39 mouse cellular contexts compared by ENCODE assay signal in genomic region chr11:5595381-5595791, GRCm38 (mm10). TPM values are rescaled to one million over a fixed set of nuclear protein-coding genes. Genes with fewer than 3 reads are reported as not detected.
DNase-seq lines count a peak whose midpoint lies in the region; ATAC-seq and TF ChIP-seq lines count a peak whose summit lies in the region.
"Had no signal": no experiment of that assay in that cellular context is flagged by ENCODE, and none has a peak within 500 bp of the region (broad histone marks: within the 10 kb centered on the region; RNA-seq: fewer than 3 reads in every experiment).

No protein-coding gene starts in this region.

- peaks cover 42% of the 10 kb centered on the region for H3K4me1 ChIP-seq in G1E (ENCODE audit: insufficient read depth, low read depth, low read length)
- peaks cover 41% of the 10 kb centered on the region for H3K4me1 ChIP-seq in liver, embryonic 12.5 days
- H3K4me1 ChIP-seq in liver, postnatal 0 days (ENCODE audit: insufficient read depth) = peaks cover 14% of the 10 kb centered on the region
- H3K4me1 ChIP-seq in forebrain, embryonic 12.5 days = no peaks in the 10 kb centered on the region
- H3K4me1 ChIP-seq: heart, embryonic 10.5 days; kidney, embryonic 15.5 days; midbrain, embryonic 10.5 days; midbrain, embryonic 15.5 days; neural tube, embryonic 15.5 days had no signal

- 17% methylated on average over 4 of the region's 4 CpGs for WGBS in liver, embryonic 12.5 days (ENCODE audit: insufficient replicate concordance)
- WGBS in liver, postnatal 0 days (ENCODE audit: insufficient replicate concordance) = 46% methylated on average over 4 of the region's 4 CpGs
- WGBS in forebrain, embryonic 12.5 days = 92% methylated on average over 4 of the region's 4 CpGs

- peak; percentile 98 for TF ChIP-seq EP300 in liver, postnatal 0 days (IDR thresholded peaks at IDR 0.05; ENCODE audit: low read depth)

- no peak for TF ChIP-seq CTCF in G1E (IDR thresholded peaks at IDR 0.05; ENCODE audit: low read depth, low read length)
- no peak for TF ChIP-seq CTCF in liver, postnatal 0 days (IDR thresholded peaks at IDR 0.05; ENCODE audit: low read depth)

- peak overlapping the region; percentile 38; the same call in 1 of the 2 replicates for H3K4me3 ChIP-seq in G1E (ENCODE audit: low read depth, low read length)
- H3K4me3 ChIP-seq in liver, embryonic 12.5 days = peak overlapping the region; percentile 19; the same call in 1 of the 2 replicates
- H3K4me3 ChIP-seq in liver, postnatal 0 days (ENCODE audit: low read depth, low read length) = no peak overlapping the region
- H3K4me3 ChIP-seq in forebrain, embryonic 12.5 days (replicated peaks) = no peak overlapping the region
- H3K4me3 ChIP-seq: heart, embryonic 10.5 days; heart, embryonic 15.5 days; kidney, embryonic 15.5 days; layer of hippocampus, adult 2 months; limb, embryonic 13.5 days; midbrain, embryonic 10.5 days; midbrain, embryonic 15.5 days; neural tube, embryonic 15.5 days had no signal

- ATAC-seq in G1E (ENCODE audit: extremely low read depth, insufficient number of reproducible peaks, low FRiP score, poor library complexity, severe bottlenecking) = peak; percentile 87
- peak; percentile 94 for ATAC-seq in liver, embryonic 12.5 days
- ATAC-seq in liver, postnatal 0 days = peak; percentile 92
- no peak for ATAC-seq in forebrain, embryonic 12.5 days (ENCODE audit: low FRiP score)
- ATAC-seq: forebrain, embryonic 14.5 days; hindbrain, embryonic 16.5 days; midbrain, embryonic 15.5 days; Patski had no signal

- H3K27ac ChIP-seq in liver, embryonic 12.5 days = peak overlapping the region; percentile 77
- peak overlapping the region; percentile 37; the same call in 1 of the 2 replicates for H3K27ac ChIP-seq in liver, postnatal 0 days (ENCODE audit: low read depth)
- no peak overlapping the region for H3K27ac ChIP-seq in forebrain, embryonic 12.5 days
- H3K27ac ChIP-seq: heart, embryonic 10.5 days; heart, embryonic 15.5 days; kidney, embryonic 15.5 days; layer of hippocampus, adult 2 months; limb, embryonic 13.5 days; macrophage; midbrain, embryonic 10.5 days; midbrain, embryonic 15.5 days; neural tube, embryonic 15.5 days had no signal

- DNase-seq in G1E (ENCODE audit: low spot score) = peak; percentile 38
- DNase-seq in c-Kit-positive CD71-positive TER-119-negative erythroid progenitor cells, embryonic 14.5 days (ENCODE audit: low read depth) = peak; percentile 43
- DNase-seq in liver, postnatal 0 days = no peak
- no peak for DNase-seq in gastrocnemius, postnatal 14 days
- no peak for DNase-seq in testis, postnatal 10 days (ENCODE audit: low spot score)
- DNase-seq: adrenal gland, postnatal 10 days; B cell, adult 2 months; cerebellum, adult 11-12 months; cerebellum, postnatal 10 days; gastrocnemius, postnatal 36 days; kidney, adult 18-20 months; kidney, postnatal 25 days; lung, adult 2 months; lung, postnatal 10 days; thymus, adult 18-20 months; thymus, postnatal 36 days had no signal

- H3K4me2 ChIP-seq in liver, embryonic 12.5 days = peak overlapping the region; percentile 40
- peak overlapping the region; percentile 36; the same call in 1 of the 2 replicates for H3K4me2 ChIP-seq in liver, postnatal 0 days (ENCODE audit: low read depth, low read length)
- no peak overlapping the region for H3K4me2 ChIP-seq in forebrain, embryonic 12.5 days
- H3K4me2 ChIP-seq: heart, embryonic 15.5 days; kidney, embryonic 15.5 days; limb, embryonic 13.5 days; midbrain, embryonic 15.5 days; neural tube, embryonic 15.5 days had no signal

- no peaks in the 10 kb centered on the region for H3K27me3 ChIP-seq in G1E (ENCODE audit: insufficient read depth, low read length)
- no peaks in the 10 kb centered on the region for H3K27me3 ChIP-seq in liver, embryonic 12.5 days (replicated peaks)
- H3K27me3 ChIP-seq in liver, postnatal 0 days (ENCODE audit: insufficient read depth, low read length) = no peaks in the 10 kb centered on the region
- H3K27me3 ChIP-seq in forebrain, embryonic 12.5 days = no peaks in the 10 kb centered on the region
- H3K27me3 ChIP-seq: heart, embryonic 15.5 days; kidney, embryonic 15.5 days; limb, embryonic 13.5 days; midbrain, embryonic 15.5 days; neural tube, embryonic 15.5 days had no signal

- H3K36me3 ChIP-seq in G1E (replicated peaks) = no peaks in the 10 kb centered on the region
- H3K36me3 ChIP-seq in liver, embryonic 12.5 days = no peaks in the 10 kb centered on the region
- no peaks in the 10 kb centered on the region for H3K36me3 ChIP-seq in liver, postnatal 0 days (replicated peaks; ENCODE audit: insufficient read depth, low read length)
- no peaks in the 10 kb centered on the region for H3K36me3 ChIP-seq in forebrain, embryonic 12.5 days (replicated peaks)
- H3K36me3 ChIP-seq: heart, embryonic 10.5 days; heart, embryonic 15.5 days; kidney, embryonic 15.5 days; limb, embryonic 13.5 days; midbrain, embryonic 10.5 days; midbrain, embryonic 15.5 days; neural tube, embryonic 15.5 days had no signal

- H3K9me3 ChIP-seq in G1E (replicated peaks) = no peaks in the 10 kb centered on the region
- H3K9me3 ChIP-seq in liver, embryonic 12.5 days (replicated peaks) = no peaks in the 10 kb centered on the region
- H3K9me3 ChIP-seq in liver, postnatal 0 days (ENCODE audit: low read length) = no peaks in the 10 kb centered on the region
- H3K9me3 ChIP-seq in forebrain, embryonic 12.5 days = no peaks in the 10 kb centered on the region
- H3K9me3 ChIP-seq: heart, embryonic 10.5 days; heart, embryonic 15.5 days; kidney, embryonic 15.5 days; limb, embryonic 13.5 days; midbrain, embryonic 10.5 days; midbrain, embryonic 15.5 days; neural tube, embryonic 15.5 days had no signal

- H3K9ac ChIP-seq in liver, embryonic 12.5 days = no peak overlapping the region
- no peak overlapping the region for H3K9ac ChIP-seq in liver, postnatal 0 days (replicated peaks)
- H3K9ac ChIP-seq in forebrain, embryonic 12.5 days = no peak overlapping the region
- H3K9ac ChIP-seq: heart, embryonic 15.5 days; kidney, embryonic 15.5 days; limb, embryonic 13.5 days; midbrain, embryonic 15.5 days; neural tube, embryonic 15.5 days had no signal

- intact Hi-C loops in gastrocnemius, postnatal 14 days (cut with DNase I; ENCODE audit: low total_unique reads) = no loop called here

RNA-seq across cellular contexts. Expression of gene Ankrd36, which starts 25.9 kb away (rescaled TPM):
- total RNA-seq in G1E (2014; fragmentation: Nextera tagmentation) (1.5 and 6.1 TPM in 2 replicates), G1E (2017) (1.5 and 2.9 TPM in 2 replicates)
- polyA plus RNA-seq in G1E (2012) = 0.39 and 0.40 TPM in 2 replicates
- polyA plus RNA-seq in liver, embryonic 12.5 days (2016; fragmentation: Nextera tagmentation; extraction: Ambion mirVana) = 0.67 and 0.80 TPM in 2 replicates
- polyA plus RNA-seq in liver, postnatal 0 days (2015; fragmentation: Nextera tagmentation; extraction: Ambion mirVana) = 1.5 and 1.9 TPM in 2 replicates
- total RNA-seq in gastrocnemius, postnatal 14 days (2021) = not detected
- 0.33 TPM in 1 of 2 replicates, not detected in the other for polyA plus RNA-seq in forebrain, embryonic 12.5 days (2016; fragmentation: Nextera tagmentation; extraction: Ambion mirVana)
- total RNA-seq: adrenal gland, postnatal 10 days; gastrocnemius, postnatal 36 days; heart, postnatal 25 days; layer of hippocampus, adult 2 months; layer of hippocampus, postnatal 14 days; left cerebral cortex, adult 8-10 months; left cerebral cortex, postnatal 36 days had no signal
- polyA plus RNA-seq: cortical plate, adult 2 months; embryonic facial prominence, embryonic 14.5 days; forebrain, embryonic 14.5 days; heart, embryonic 15.5 days; hindbrain, embryonic 11.5 days; hindbrain, embryonic 16.5 days; intestine, embryonic 14.5 days; kidney, embryonic 15.5 days; lung, adult 2 months; macrophage; neural tube, embryonic 15.5 days; Patski; stomach, embryonic 14.5 days had no signal

RNA-seq across cellular contexts. Expression of gene Ccdc117, which starts 53.4 kb away (rescaled TPM):
- 31.8 and 35.5 TPM in 2 replicates for total RNA-seq in G1E (2014; fragmentation: Nextera tagmentation)
- total RNA-seq in G1E (2017) = 57.1 and 58.5 TPM in 2 replicates
- polyA plus RNA-seq in G1E (2012) = 11.5 and 12.6 TPM in 2 replicates
- 17.3 and 19.1 TPM in 2 replicates for polyA plus RNA-seq in liver, embryonic 12.5 days (2016; fragmentation: Nextera tagmentation; extraction: Ambion mirVana)
- polyA plus RNA-seq in liver, postnatal 0 days (2015; fragmentation: Nextera tagmentation; extraction: Ambion mirVana) = 5.5 and 6.0 TPM in 2 replicates
- total RNA-seq in gastrocnemius, postnatal 14 days (2021) = 10 to 100 TPM; 11.0 to 11.1 TPM
- 27.1 and 28.0 TPM in 2 replicates for polyA plus RNA-seq in forebrain, embryonic 12.5 days (2016; fragmentation: Nextera tagmentation; extraction: Ambion mirVana)

Comparison
In these comparisons a context has a peak if more than half of its experiments do, and no peak if none do; other contexts are left out.
1. H3K4me3 ChIP-seq: peak in G1E (single experiment) and liver, embryonic 12.5 days (single experiment); none in liver, postnatal 0 days (single experiment) and forebrain, embryonic 12.5 days (single experiment).
2. DNase-seq: peak in G1E (single experiment) and c-Kit-positive CD71-positive TER-119-negative erythroid progenitor cells, embryonic 14.5 days (single experiment); none in liver, postnatal 0 days (single experiment), gastrocnemius, postnatal 14 days (single experiment) and testis, postnatal 10 days (single experiment).